Mouse (Mus musculus) kidney, adult 11 months (tissue): ENCODE measurements around the gene Ipo5.

ENCODE experiments used
- DNase-seq: peaks from one replicate; pipeline ENCODE4 v3.0.0; 2022

The Ipo5 gene

DNA sequence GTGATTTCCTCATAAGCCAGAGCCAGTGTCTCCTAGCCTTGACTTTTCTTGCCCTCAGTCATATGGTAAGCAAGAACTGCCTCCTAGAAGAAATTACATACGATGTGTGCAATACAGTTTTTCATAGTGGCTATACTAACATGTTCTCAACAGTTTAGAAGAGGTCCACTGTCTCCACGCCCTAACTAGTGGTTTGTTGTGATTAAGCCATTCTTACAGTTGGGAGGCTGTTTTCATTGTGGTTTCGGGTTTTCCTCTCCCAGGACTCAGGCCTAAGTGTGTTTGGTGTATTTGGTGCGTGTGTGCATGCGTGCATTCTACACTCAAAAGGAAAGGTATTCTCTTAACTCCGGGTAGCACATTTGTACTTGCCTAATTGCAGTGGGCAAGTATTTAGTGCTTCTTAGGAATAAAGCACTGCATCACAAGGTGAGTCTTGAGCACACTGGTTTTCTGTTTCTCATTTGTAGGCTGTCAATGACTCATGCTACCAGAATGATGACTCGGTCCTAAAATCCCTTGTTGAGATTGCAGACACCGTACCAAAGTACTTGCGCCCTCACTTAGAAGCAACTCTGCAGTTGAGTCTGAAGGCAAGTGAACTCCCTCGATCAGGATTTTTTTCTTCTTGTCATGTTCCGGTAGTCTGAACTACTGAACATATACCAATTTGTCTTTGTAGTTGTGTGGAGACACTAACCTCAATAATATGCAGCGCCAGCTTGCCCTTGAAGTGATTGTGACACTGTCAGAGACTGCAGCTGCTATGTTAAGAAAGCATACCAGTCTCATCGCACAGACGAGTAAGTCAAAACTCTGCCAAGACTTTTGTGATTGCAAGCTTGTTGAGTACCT, 14.9 kb downstream of the Ipo5 start:
- DNase-seq: no peak

DNA sequence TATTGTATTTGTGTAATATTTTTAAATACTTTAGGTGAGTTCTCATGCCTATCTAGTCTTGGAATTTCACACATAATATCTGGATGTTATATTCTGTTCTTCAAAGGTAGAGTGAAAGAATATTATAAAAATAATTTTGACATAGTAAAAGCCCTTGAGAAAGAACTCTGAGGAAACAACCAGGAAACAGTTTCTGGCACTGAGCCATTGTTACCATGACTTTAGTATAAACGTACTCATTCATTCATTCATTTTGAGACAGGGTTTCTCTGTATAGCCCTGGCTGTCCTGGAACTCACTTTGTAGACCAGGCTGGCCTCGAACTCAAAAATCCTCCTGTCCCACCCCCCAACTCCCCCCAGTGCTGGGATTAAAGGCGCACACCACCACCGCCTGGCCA, 20.2 kb downstream of the Ipo5 start:
- no peak for DNase-seq

DNA sequence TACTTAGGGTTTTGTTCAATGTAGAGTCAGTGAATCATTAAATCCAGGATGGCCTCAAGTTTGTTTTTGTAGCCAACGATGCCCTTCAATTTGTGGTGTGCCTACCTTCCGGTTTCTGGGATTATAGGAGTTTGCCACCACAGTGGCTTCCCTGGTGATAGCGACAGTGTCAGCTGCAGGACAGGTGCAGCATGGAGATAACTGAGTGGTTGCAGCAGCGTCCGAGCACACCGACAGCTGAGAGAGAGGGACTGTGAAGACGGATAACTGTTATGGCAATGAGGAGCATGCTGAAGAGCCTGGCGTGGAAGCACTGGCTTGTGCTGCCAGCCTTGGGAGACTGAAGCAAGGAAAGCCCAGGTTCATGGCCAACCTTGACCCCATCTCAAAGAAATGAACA, 22.6 kb downstream of the Ipo5 start:
- no peak for DNase-seq

DNA sequence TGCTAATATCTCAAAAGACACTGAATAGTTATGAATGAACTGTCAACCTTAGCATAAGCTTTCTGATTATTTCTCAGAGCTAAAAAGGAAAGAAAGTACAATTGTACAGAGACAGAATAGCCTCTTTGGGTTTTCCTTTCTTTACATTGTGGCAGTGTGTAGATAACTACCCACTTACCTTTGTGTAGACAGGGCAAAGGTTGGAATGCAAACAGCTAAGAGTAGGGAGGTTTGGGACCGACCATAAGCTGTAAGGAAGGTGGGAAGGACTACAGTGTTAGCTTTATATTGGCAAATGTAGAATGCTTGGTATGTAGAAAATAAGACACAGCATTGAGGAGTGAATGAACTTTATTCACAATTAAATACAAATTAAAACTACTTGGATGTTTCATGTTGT, 26.1 kb downstream of the Ipo5 start:
- no peak for DNase-seq

DNA sequence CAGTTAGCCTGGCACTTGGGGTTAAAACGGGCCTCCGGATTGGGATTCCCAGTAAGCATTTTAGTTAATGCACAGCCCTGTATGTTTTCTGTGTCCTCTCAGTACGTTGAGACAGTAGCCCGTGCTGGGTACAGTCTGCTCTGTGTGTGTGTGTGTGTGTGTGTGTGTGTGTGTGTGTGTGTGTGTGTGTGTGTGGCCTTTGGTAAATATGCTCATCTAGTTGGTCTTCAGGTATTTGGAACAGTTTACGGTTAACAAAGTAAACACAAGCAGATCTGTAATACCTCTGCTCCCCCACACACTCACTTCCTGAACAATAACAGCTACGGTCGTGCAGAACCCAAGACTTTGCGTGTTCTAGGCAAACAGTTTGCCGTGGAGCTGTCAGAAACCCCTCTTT, 31.8 kb downstream of the Ipo5 start:
- no peak for DNase-seq

GRCm38 (mm10) chr14:120945146-120945545, 34.1 kb downstream of the Ipo5 start:
- no peak for DNase-seq

- DNase-seq: no peak
Measured at GRCm38 (mm10) chr14:120947104-120947503, 36.1 kb downstream of the Ipo5 start.

DNA sequence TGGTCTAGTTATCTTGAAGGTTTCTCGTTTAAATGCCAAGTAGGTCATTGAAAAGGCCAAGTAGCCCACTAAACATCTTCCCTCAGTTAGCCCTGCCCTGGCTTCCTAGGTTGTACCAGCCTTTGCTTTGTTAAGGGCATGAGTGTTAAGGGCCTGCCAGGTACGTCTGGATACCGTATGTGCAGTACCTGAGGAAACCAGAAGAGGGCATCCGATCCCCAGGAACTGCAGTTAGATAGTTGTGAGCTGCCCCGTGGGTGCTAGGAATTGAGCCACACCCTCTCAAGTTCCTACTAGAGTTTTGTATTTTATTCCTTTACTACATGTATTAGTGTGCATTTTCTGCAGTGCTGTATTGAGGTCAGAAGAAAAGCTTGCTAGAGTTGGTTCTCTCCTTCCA, 38.0 kb downstream of the Ipo5 start:
- DNase-seq: no peak

- no peak for DNase-seq
Measured at GRCm38 (mm10) chr14:120950068-120950467, 39.0 kb downstream of the Ipo5 start.

DNA sequence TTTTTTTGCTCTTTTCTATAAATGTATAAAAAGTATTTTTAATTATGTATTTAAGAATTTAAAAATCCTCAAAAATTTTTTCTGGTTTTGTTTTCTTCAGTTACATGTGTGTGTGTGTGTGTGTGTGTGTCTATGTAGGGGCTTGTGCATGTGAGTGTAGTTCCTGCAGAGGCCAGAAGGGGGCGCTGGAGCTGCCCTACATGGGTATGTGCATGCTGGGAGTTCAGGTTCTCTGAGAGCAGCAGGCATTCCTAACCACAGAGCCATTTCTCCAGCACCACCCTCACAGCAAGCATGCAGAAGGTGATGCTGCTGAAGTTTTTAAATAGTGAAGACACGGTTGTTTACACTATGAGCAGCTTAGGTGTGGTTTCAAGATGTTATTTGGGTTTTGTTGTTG, 41.4 kb downstream of the Ipo5 start:
- DNase-seq: no peak

- no peak for DNase-seq
Measured at GRCm38 (mm10) chr14:120960551-120960950, 49.5 kb downstream of the Ipo5 start.

DNA sequence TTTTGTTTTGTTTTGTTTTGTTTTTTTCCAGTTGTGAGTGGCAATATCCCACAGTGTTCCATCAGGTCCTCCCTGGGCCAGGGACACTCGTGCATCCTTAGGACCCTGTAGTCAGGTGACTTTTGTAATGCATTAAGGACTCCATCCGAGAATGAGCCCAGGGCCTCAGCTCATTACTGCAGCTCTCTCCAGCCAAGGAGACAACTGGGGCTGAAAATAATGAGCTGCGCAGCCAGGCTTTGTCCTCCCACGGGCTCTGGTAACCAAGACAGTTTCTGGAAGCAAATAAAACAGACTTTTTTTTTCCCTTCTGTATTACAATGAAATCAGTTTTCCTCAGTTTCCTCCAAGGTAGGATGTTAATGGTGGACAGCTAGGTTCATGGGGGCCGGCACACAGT, 50.0 kb downstream of the Ipo5 start:
- no peak for DNase-seq

- DNase-seq: no peak
Measured at GRCm38 (mm10) chr14:120967072-120967471, 56.0 kb downstream of the Ipo5 start.

GRCm38 (mm10) chr14:120968723-120969122, 57.7 kb downstream of the Ipo5 start:
- no peak for DNase-seq

DNA sequence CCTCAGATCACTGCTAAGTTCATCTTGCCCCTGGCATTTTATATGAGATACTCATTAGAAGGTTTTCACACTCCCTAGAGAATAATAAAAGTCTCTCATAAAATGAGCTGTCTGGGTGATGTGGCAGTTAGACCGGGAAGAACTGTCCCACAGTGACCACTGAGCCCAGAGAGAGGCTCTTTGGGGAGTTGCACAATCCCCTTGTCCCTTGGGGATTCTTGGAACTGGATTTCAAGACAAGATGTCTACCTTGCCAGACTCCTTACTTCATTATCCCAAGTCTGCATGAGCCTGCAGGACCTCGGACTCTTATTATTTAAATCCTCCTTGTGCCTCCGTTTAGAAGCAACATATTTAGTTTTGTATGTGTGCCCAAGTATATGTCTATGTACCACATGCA, 58.6 kb downstream of the Ipo5 start:
- no peak for DNase-seq

GRCm38 (mm10) chr14:120970637-120971036, 59.6 kb downstream of the Ipo5 start:
- DNase-seq: no peak

- DNase-seq: no peak
Measured at GRCm38 (mm10) chr14:120971313-120971712, 60.3 kb downstream of the Ipo5 start.

- peak; percentile 14 for DNase-seq
Measured at GRCm38 (mm10) chr14:120979559-120979958, 68.5 kb downstream of the Ipo5 start.

DNA sequence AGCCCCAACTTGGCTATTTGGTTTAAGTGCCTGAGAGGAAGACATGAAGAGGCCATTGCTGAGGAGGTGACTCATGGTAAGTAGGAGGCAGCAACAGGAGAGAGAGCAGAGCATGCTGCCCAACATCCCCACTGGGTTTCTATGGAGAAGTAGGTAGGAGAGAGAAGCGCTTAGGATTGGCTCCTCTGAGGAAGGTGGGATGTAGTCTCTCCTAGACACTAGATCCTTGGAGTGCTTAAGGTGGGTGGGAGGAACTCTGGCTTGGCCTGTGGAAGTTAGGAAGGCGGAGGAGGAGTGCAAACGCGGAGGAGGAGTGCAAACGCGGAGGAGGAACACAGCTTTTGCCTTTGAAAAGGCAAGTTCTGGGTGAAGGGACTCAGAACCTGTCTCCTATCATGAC, 78.1 kb downstream of the Ipo5 start:
- DNase-seq: no peak
